Mouse (Mus musculus) spleen, adult 12 weeks (tissue): ENCODE results near the gene Itga11.
"Not testable (repeated sequence)": the region's sequence is repeated elsewhere in the genome, so short reads cannot be mapped to it uniquely, and the experiment has no call there.

ENCODE experiments used
- DNase-seq: peaks from one replicate; pipeline ENCODE4 v3.0.0; 2022; ENCODE audit warnings: low spot score

Itga11 gene

DNA sequence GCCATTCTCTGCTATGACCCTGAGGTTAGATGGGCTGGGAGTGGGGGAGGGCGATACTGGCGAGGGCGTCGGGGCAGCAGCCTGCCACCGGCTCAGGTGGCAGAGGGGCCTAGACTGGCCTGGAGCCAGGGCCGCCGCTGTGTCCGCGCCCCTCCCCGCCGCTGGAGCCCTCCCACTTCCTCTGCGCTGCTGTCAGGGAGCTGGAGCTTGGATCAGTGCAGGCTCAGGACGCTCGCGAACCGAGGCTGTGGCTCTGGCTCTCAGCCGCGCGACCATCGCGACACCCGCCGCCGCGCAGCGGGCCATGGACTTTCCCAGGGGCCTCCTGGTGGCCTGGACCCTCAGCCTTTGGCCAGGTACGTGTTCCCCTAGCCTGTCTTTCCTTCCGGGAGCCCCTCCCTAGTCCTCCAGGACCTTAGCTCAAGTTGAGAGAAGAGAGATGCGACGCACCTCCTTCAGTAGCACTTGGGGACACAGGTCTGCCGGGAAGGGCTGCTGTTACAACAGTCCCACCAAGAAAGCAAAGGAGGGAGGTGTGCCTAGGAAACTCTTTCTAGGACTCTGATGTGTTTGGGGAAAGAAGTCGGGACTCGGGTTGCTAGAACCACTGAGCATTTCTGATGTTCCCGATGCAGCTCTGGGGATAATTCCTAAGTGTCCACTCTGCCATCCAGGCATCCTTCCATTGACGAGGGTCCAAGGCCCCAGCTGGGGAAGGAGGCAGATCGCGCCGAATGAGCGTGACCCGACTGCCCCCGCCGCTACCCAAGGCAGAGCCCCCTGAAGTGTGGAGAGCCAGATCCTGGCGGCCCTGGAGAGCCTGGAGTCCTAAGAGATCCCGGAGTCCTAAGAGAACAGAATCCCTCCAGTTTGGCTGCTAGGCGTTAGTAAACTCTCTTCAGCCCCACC, at the start of gene Itga11:
Itga11 (plus strand) TSS at position 186 of the 909 bp plus-strand sequence.
- no peak for DNase-seq

DNA sequence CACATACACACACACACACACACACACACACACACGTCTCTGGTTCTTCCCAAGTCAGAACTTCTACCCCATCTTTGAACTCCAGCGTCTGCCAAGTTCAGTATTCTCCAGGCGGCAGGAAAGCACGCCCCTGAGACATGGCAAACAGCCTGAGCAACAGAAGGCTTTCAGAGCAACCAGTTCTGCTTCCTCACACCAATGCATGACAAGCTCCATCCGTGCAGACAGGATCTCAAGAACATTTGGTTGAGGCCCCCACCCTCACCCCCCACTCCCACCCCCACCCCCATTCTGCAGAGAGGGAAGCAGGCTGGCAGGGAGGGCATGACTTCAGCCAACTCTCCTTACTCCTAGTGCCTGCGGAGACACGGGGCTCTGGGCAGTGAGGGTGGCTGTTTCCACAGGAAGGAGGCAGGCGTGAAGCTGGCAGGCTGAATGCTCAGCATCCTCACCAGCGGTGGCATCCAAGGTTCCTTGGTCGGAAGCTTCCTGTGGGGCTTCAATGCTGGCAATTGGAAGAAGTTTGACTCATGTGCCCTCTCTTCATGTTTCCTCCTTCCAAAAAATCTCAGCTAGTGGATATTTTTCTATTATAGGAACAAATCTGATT, 46.9 kb upstream of the Itga11 start:
- DNase-seq = no peak

DNA sequence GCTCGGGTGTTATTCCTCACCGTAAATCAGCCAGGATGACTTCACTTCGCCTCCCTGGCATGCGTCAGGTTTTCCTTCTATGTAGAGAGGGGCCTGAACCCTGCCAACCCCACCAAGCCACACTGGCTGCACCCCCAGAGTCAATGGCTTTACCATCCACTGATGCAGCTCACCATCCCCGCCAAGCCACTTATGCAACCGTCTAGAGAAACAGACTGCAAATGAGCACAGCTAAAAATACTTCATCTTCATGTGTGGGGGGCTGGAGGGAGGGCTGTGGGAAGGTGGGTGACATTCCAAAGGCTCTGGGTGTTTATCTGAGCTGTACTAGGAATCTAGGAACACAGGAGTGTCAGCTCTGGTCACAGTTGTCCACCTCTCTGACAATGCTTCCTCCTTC, 45.2 kb upstream of the Itga11 start:
- no peak for DNase-seq

DNA sequence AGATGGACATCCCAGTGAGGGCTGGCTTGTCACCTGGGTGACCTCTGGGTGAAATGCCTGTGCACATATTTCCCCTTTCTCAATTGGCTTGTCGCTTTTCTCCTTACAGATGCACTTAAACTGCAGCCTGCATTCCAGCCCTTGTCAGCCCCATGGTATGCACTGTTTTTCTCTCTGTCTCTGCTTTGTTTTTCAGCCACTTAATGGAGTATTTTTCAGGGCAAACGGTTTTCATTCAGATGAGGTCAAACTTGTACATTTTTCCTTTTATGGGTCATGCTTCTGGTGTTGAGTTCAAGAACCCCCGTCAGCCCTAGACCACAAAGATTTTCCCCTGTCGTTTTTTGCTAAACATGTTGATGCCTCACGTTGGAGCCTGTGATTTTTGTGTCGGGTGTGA, 39.6 kb upstream of the Itga11 start:
- DNase-seq = no peak

DNA sequence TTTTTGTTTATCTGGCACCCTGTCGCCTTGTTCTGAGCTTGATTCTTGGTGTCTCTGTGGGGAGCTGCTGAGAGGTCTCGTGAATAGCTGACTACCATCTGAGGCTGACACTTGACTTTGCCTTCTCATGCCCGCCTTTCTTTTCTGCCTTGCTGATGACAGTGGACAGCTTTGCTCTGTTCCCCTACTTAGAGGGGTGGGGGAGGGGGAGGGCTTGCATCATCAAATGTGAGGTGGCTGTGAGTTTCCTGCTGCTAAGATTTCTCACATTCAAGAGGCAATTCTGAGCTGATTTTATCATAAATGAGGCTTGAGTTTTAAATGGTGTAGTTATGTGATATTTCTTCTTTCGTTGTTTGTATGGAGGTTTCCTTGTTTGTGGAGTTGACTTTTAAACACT, 37.9 kb upstream of the Itga11 start:
- DNase-seq = no peak

DNA sequence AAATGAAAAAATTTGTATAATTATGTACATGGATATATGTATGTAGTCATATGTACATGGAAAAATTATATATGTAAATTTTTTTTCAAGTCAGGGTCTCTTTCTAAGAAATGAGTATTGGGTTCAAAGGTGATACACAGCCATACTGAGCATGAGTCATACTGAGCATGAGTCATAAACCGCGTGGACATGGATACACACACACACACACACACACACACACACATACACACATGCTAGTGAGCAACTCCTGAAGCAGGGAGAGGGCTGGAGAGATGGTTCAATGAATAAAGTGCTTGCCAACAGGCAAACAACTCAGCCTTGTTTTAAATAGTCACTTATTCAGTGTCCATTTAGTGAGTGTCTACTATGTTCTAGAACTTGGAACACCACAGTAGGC, 37.4 kb upstream of the Itga11 start:
- no peak for DNase-seq

DNA sequence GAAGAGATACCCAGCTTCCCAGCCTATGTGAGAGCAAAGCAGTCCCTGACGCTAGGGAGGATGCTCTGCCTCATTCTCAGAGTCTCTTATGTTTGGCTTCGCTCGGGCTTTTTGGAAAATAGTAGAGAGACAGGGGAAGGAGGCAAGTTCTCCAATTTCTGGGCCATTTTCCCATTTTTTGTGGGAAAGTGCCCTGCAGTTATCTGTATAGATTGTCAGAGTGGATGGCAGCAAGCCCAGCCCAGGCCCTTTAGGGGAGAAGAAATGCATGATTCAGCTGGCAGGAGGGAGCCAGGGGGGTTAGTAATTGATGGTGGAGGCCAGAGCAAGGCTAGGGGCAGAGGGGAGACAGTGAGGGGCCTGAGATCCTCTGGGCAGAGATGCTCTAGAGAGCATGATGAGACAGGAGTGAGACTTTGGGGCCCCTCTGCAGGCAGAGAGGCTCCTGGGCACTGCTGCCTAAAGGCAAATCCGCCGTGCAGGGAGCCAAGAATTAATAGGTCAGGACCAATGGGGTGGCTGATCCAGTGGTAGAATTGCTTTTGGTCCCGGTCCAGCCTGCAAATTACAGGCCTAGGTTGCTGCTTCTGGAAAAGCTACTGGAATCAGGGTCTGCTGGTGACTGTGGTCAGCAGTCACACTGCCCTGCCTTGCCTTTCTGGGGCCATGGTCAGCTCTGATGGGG, 31.8 kb upstream of the Itga11 start:
- no peak for DNase-seq

DNA sequence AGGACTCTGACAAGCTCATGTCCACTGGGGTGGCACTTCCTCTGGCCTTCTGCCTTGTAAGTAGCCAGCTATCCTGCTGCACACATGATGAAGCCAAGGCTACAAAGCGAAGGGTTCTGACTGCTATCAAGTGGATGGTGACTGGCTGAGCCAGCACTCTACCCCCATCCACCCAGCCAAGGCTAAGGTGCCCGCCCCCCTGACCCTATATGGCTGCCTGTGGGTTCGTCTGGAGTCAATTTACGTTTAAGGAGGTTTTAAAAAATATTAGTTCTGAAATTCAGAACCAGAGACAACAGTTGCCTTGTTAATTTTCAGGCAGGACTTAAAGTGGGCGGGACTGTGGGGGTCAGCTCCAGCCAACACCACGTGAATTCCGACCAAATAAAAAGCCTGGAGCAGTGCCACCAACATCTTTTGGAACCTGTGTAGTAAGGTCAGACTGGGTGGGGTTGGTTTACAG, 30.9 kb upstream of the Itga11 start:
- DNase-seq = no peak

DNA sequence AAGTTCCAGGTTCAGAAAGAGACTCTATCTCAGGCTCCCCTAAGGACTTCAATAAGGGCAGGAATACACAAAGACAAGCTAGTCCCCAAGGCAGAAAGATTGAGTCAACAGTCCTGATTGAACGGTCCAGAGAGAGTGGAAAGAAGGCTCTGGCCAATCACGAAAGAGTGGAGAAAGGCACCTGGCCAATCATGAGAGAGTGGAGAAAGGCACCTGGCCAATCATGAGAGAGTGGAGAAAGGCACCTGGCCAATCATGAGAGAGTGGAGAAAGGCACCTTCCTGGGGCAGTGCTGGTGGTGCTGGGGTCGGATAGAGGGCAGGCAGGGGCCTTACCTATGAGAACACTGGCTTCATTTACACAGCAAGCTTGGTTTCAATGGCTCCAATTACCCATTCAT, 28.2 kb upstream of the Itga11 start:
- no peak for DNase-seq

DNA sequence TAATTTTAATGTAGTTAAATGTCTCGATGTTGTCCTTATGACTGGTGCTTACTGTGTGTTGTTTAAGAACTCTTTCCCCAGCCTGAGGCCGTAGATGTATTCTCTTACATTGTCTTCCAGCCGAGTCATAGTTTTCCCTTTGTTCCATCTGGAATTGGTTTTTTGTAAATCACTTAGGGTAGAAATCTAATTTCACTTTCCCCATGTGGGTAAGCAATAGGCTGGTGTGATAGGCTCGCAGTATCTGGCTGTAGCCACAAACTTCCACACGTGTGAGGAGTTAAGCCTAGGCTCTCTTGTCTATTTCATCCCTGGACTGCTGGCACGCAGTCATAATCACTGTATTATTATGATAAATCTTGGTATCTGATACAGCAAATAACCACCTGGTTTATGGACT, 26.9 kb upstream of the Itga11 start:
- DNase-seq = no peak

DNA sequence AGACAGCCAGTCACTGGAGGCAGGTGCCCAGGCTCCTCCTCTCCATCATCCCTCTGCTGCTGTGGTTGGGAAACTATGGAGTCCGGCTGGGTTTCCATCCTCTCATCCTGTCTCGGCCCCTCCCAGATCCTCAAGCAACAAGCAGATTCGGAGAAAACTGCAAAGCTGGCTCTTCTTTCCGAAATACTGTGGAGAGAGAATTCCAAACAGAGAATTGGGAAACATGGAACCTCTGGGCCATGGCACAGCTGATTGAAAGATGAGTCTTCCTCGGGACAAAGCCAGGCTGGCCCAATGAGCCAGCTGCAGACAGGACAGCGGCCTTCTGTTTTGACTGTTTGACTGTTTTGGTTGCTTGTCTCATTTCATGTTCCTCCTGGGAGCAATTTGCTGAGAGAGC, 23.3 kb upstream of the Itga11 start:
- no peak for DNase-seq

DNA sequence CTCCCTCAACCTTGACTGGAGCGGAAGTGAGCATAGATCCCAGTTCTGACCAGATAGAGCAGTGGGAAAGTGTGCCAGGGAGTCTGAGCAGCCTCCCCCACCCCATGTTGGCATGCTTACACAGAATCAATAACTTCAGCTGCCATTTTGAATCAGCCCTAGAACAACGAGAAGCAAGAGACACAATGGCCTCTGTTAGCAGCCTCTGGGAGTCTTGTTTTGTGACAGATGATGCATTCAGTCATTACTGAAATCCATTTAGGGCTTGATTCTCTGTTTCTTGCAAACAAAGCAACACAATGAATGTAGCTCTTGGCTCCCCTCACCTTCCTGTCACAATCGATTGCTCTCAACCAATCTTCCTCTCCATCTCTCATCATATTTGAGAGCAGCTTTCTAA, 19.6 kb upstream of the Itga11 start:
- no peak for DNase-seq

DNA sequence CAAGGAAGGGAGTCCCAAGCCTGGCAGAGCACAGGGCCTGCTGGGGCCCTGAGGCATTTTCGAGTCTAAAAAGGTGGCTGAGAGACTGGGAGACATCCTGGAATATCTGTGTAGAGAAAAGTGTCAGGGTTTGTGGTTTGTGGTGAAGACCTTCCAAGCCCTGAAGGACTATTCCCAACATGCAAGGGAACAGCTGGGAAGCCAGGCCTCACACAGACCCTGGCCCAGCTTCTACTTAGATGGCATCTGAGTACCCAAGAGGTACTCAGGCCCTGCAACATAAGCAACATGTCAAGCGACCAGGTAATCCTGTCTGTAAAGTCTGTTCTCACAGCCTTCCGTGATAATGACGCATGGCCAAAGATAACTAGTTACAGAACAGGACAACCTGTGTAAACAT, 18.6 kb upstream of the Itga11 start:
- no peak for DNase-seq

DNA sequence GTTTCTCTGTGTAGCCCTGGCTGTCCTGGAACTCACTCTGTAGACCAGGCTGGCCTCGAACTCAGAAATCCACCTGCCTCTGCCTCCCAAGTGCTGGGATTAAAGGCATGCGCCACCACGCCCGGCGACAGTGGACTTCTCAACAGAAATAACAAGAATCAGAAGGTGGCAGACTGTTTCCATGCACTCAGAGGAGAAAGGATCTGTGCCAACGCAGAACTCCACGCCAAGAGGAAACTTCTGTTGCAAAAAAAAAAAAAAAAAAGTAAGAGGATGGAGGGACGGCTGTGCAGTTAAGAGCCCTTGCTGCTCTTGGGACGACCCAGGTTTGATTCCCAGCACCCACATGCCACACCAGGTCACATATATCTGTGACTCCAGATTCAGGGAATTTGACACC, 16.7 kb upstream of the Itga11 start:
- not testable (repeated sequence) for DNase-seq

DNA sequence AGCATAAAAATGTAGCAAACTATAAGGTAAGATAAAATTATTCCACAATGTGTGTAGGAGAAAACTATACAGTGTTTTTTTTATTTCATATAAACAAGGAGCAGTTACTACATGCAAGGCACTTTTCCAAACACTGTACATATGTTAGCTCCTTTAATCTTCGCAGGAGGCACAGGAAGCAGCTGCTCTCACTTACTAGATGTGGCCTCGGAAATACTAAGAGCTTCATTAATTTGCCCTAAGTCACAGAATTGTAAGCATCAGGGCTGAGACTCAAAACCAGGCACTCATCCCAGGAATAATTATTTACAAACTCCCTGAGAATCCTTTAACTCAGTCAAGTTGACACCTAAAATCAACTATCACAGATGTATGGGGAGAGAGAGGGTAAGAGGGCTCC, 14.2 kb upstream of the Itga11 start:
- DNase-seq = no peak

DNA sequence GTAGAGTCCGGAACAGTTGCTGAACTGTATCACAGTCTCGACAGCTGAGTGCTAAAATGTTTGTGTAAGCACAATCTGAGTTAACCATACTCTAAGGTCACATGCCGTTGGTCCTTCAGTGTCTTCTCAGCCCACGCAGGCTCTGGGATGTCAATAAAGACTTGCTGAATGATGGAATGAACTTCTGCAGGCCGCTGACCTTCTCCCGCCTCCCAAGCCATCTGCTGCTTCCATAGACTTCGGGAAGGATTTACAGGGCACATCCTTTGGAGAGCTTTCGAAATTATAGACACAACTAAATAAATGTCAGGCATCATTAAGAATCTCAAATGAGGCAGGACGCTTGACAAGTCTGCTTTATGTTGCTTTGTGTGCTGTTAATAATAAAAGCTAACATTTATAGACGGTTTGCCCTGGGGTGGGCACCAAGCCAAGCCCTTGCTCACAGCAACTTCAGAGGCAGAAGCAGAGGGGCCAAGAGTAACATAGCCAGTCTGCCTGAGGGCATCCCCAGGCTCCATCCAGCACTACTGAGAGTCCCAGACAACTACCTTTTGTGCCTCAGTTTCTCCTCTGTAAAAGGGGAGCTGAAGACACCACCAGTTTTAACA, 13.4 kb upstream of the Itga11 start:
- no peak for DNase-seq

DNA sequence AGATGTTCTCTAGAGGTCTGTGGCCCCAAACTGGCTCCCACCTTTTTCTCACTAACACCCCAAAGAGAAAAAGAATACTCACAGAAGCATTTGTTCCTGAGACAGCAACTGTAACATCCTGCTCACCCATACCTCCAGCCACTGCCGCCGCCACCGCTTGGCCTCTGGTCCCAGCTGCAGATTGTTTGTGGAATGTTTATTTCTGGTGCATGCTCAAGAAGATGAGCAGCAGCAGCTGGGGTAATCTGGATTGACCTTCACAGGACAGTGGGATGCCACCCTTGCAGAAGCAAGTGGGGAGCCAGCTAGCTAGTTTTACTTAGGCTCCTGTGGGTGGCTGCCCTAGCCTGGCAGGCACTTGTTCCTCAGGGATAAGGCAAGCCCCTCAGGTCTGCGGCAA, 11.7 kb upstream of the Itga11 start:
- DNase-seq = no peak

DNA sequence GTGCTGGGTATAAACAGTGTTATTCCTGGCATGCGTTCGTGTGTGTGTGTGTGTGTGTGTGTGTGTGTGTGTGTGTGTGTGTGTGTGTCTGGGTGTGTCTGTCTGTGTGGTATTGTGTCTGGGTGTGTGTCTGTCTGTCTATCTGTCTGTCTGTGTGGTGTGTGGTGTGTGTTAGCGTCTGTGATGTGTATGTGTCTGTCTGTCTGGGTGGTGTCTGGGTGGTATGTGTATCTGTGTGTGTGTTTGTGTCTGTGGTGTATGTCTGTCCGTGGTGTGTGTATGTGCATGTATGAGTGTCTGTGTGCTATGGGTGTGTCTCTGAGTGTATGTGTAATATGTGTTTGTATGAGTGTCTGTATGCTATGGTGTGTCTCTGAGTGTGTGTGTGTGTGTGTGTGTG, 9.1 kb upstream of the Itga11 start:
- DNase-seq = no peak

DNA sequence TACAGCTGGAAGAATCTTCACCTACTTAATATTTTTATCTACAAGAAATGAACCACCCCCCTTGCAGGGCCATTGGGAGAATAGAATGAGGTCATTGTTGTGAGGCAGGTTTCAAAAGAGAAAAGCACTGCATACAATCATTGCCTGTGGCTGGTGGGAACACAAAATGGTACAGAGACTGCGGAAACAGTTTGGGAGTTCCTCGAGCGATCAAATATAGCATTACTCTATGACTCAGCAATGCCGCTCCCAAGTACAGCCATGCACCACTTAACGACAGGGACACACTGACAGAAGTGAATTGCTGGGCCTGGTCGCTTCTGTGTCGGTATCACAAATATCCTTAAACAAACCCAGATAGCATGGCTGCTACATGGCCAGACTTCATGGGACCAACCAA, 4.4 kb upstream of the Itga11 start:
- DNase-seq = no peak

DNA sequence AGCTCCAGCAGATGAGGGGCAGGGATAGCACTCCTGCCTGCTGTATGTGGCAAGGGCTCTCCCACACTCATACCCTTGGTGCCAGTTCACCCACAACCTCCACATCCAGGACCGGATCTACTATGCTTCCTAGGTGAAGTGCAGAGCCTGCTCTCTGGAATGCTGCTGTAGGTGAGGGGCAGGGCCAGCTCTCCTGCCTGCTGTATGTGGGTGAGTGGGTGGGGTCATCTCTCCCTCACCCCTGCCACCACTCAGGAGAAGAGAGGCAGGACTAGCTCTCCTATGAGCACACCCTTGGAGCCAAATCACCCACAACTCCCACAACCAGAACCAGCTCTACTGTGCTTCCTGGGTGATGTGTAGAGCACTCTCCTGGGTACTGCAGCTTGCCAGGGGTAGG, 2.5 kb upstream of the Itga11 start:
- no peak for DNase-seq

DNA sequence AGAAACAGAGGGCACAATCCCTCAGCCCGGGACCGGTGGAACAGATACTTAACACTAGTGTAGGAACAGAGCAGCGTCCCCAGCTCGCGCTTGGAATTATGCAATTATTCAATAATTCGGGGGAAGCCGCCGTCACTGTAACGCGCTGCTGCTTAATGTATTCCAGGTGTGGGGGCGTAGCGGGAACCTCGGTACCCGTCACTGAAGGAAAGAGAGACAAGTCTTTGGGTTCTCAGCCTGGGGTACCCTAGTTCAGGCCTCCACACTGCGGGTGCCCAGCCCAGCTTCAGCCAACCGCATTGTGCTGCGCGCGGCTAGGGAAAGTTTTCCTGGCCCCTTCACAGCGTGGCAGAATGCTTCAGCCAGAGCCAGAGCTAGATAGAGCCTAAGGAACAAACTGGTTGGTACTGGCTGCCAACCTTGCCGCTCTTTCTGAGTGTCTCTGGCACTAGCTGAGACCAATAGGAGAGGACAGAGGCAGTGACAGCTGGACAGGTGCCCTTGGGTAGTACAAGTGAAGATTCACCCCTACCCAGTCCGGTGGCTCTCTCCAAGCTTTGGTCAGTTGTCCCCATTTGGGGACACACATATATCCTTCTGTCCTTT, 1.0 kb downstream of the Itga11 start:
- no peak for DNase-seq

DNA sequence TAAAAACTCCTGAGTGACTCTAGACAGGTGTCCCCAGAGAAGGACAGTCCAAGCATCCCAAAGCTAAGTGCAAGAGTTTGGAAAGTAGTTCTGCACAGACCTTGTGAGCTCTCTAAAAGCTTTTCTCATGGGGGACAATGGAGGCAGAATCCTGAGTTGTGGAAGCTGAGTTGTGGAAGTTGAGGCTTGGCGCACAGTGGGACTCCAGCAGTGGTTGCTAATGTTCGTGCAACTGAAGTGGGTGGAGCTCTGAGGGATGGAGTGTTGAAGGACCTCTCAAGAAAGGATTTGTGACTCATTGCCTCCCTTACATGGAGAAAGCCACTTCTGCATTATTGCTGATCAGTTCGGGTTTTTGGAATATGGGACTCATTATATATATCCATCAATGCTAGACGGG, 1.8 kb downstream of the Itga11 start:
- no peak for DNase-seq
